In the genomic region with DNA sequence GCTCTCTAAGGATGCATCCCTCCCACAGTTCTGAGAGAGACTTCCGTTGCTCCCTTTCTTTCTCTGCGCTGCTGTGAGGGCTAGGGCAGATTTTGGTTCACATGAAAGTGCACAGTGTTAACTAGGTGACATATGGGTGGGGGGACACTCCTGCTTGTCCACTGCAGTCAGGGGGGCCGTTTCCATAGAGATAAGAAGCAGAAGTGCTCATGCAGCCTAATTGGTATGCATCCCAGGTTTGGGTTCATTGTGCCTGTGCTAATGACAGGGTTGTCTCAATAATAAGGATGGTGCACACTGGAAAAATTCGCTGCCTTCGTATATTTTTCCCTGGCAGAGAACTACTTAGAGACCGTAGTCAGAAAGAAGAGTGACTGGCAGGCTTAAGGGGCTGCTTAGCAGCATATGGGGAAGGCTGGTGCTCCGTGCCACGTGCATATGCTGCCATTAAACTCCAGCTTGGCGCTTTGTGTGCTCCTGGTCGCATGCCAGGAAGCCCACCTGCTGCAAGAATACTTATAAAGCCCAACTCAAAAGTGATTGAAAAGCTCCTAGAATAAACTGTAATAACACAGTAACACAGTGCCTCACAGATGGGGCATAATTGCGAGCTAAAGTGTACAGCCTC, we compare ENCODE assay signal across 9 mouse cellular contexts.
DNase-seq lines count a peak whose midpoint lies in the region; ATAC-seq and TF ChIP-seq lines count a peak whose summit lies in the region.
"Had no signal": no experiment of that assay in that cellular context is flagged by ENCODE, and none has a peak within 500 bp of the region (broad histone marks: within the 10 kb centered on the region; RNA-seq: fewer than 3 reads in every experiment).

No protein-coding gene starts in this region.

- no peaks in the 10 kb centered on the region for H3K4me1 ChIP-seq in embryonic facial prominence, embryonic 11.5 days (ENCODE audit: control insufficient read depth, insufficient read depth, low read length)
- peaks cover 13% of the 10 kb centered on the region; the same call in 1 of the 2 replicates for H3K4me1 ChIP-seq in hindbrain, postnatal 0 days (ENCODE audit: insufficient read depth, low read length)
- H3K4me1 ChIP-seq in midbrain, embryonic 14.5 days (ENCODE audit: control insufficient read depth, insufficient read depth, low read length): peaks cover 28% of the 10 kb centered on the region

- no peak overlapping the region for H3K27ac ChIP-seq in embryonic facial prominence, embryonic 11.5 days (replicated peaks; ENCODE audit: low read depth, low read length)
- peak overlapping the region; percentile 52; the same call in 1 of the 2 replicates for H3K27ac ChIP-seq in hindbrain, postnatal 0 days
- H3K27ac ChIP-seq in midbrain, embryonic 14.5 days (replicated peaks; ENCODE audit: low read depth, low read length): peak overlapping the region; percentile 66

- no peak overlapping the region for H3K4me3 ChIP-seq in embryonic facial prominence, embryonic 11.5 days (ENCODE audit: low read depth, low read length)
- no peak overlapping the region for H3K4me3 ChIP-seq in hindbrain, postnatal 0 days (ENCODE audit: low read length)
- no peak overlapping the region for H3K4me3 ChIP-seq in midbrain, embryonic 14.5 days (replicated peaks; ENCODE audit: low read depth, low read length)

- H3K9ac ChIP-seq in embryonic facial prominence, embryonic 11.5 days (replicated peaks; ENCODE audit: low read length): no peak overlapping the region
- H3K9ac ChIP-seq in hindbrain, postnatal 0 days (replicated peaks; ENCODE audit: low read length): no peak overlapping the region
- no peak overlapping the region for H3K9ac ChIP-seq in midbrain, embryonic 14.5 days (replicated peaks; ENCODE audit: low read length)

- no peaks in the 10 kb centered on the region for H3K36me3 ChIP-seq in embryonic facial prominence, embryonic 11.5 days (replicated peaks; ENCODE audit: control insufficient read depth, insufficient read depth, low read depth, low read length)
- no peaks in the 10 kb centered on the region for H3K36me3 ChIP-seq in hindbrain, postnatal 0 days (ENCODE audit: insufficient read depth, low read length)
- H3K36me3 ChIP-seq in midbrain, embryonic 14.5 days (ENCODE audit: control insufficient read depth, insufficient read depth, low read length): no peaks in the 10 kb centered on the region

- H3K4me2 ChIP-seq in embryonic facial prominence, embryonic 11.5 days (ENCODE audit: low read depth, low read length): no peak overlapping the region
- H3K4me2 ChIP-seq in hindbrain, postnatal 0 days (ENCODE audit: low read depth, low read length): peak overlapping the region; percentile 30
- peak overlapping the region; percentile 39 for H3K4me2 ChIP-seq in midbrain, embryonic 14.5 days (ENCODE audit: low read length)

- no peak for TF ChIP-seq CTCF in hindbrain, postnatal 0 days (IDR thresholded peaks at IDR 0.05; ENCODE audit: low read depth)

- peak; percentile 79 for ATAC-seq in embryonic facial prominence, embryonic 11.5 days (replicated peaks; ENCODE audit: insufficient number of reproducible peaks, low FRiP score, low TSS enrichment, low read depth)
- peak; percentile 89 for ATAC-seq in hindbrain, postnatal 0 days
- ATAC-seq in midbrain, embryonic 14.5 days (ENCODE audit: low FRiP score, low TSS enrichment): peak; percentile 87

- no peaks in the 10 kb centered on the region for H3K27me3 ChIP-seq in embryonic facial prominence, embryonic 11.5 days (ENCODE audit: control insufficient read depth, insufficient read depth, low read length)
- peaks cover 6% of the 10 kb centered on the region for H3K27me3 ChIP-seq in hindbrain, postnatal 0 days (ENCODE audit: insufficient read depth, low read length)
- peaks cover 10% of the 10 kb centered on the region; the same call in 1 of the 2 replicates for H3K27me3 ChIP-seq in midbrain, embryonic 14.5 days (ENCODE audit: control insufficient read depth, insufficient read depth, low read length)

- no peaks in the 10 kb centered on the region for H3K9me3 ChIP-seq in embryonic facial prominence, embryonic 11.5 days (replicated peaks; ENCODE audit: control insufficient read depth, low read length)
- no peaks in the 10 kb centered on the region for H3K9me3 ChIP-seq in hindbrain, postnatal 0 days (ENCODE audit: low read length)
- H3K9me3 ChIP-seq in midbrain, embryonic 14.5 days (ENCODE audit: control insufficient read depth, low read length): no peaks in the 10 kb centered on the region

- WGBS in embryonic facial prominence, embryonic 11.5 days: 46% methylated on average over 11 of the region's 11 CpGs
- WGBS in hindbrain, postnatal 0 days: 8% methylated on average over 11 of the region's 11 CpGs
- 3% methylated on average over 11 of the region's 11 CpGs for WGBS in midbrain, embryonic 14.5 days

- peak; percentile 88 to 93 for DNase-seq in cerebellum, postnatal 10 days
- DNase-seq in cerebellum, adult 8-10 months: no peak
- DNase-seq in embryonic facial prominence, embryonic 11.5 days (ENCODE audit: low spot score): peak; percentile 49
- peak; percentile 87 for DNase-seq in hindbrain, postnatal 0 days (ENCODE audit: low spot score)
- peak; percentile 87 for DNase-seq in midbrain, embryonic 14.5 days
- no peak for DNase-seq in urinary bladder, postnatal 14 days (ENCODE audit: low spot score)
- DNase-seq in lung, postnatal 10 days: no peak
- DNase-seq in urinary bladder, adult 18-20 months (ENCODE audit: low spot score in 2 of 2): no peak
- DNase-seq: heart, postnatal 14 days had no signal

Comparison
In these comparisons a context has a peak if more than half of its experiments do, and no peak if none do; other contexts are left out.
1. DNase-seq: peak in cerebellum, postnatal 10 days (2 of 2), embryonic facial prominence, embryonic 11.5 days (single experiment), hindbrain, postnatal 0 days (single experiment) and midbrain, embryonic 14.5 days (single experiment); none in cerebellum, adult 8-10 months (single experiment), urinary bladder, postnatal 14 days (single experiment), lung, postnatal 10 days (single experiment) and urinary bladder, adult 18-20 months (0 of 2).
2. Peak in every context shown above with its lines, with median percentiles within 50 percentile points of each other: ATAC-seq.